Mouse (Mus musculus): ENCODE measurements around the gene Vmn1r88. TPM values are rescaled to one million over a fixed set of nuclear protein-coding genes. Genes with fewer than 3 reads are reported as not detected.
A peak's percentile ranks its signal among the peaks of the same experiment; 100 is the strongest.
"Not testable (repeated sequence)": the region's sequence is repeated elsewhere in the genome, so short reads cannot be mapped to it uniquely, and the experiment has no call there.

Gene Vmn1r88
- polyA plus RNA-seq (2015; fragmentation: Nextera tagmentation; extraction: Ambion mirVana) = not detected in 2 replicates

GRCm38 (mm10) chr7:13159268-13159667 lies at the start of gene Vmn1r88:
Vmn1r88 (plus strand) TSS chr7:13159568.
- no peak within 1 kb of the TSS for H3K4me2 ChIP-seq (replicated peaks; ENCODE audit: low read depth, low read length)
- no peaks in the 10 kb centered on the region for H3K4me1 ChIP-seq (ENCODE audit: insufficient read depth, low read length)
- ATAC-seq (ENCODE audit: low FRiP score, low TSS enrichment) = no peak
- H3K36me3 ChIP-seq (ENCODE audit: insufficient read depth, low read length) = no peaks in the 10 kb centered on the region
- H3K9ac ChIP-seq (replicated peaks; ENCODE audit: low read length) = no peak within 1 kb of the TSS
- H3K27ac ChIP-seq (ENCODE audit: low read length) = no peak within 1 kb of the TSS
- no peak within 1 kb of the TSS for H3K4me3 ChIP-seq (ENCODE audit: low read length)
- H3K9me3 ChIP-seq (ENCODE audit: low read length) = no peaks in the 10 kb centered on the region
- no peaks in the 10 kb centered on the region for H3K27me3 ChIP-seq (ENCODE audit: insufficient read depth, low read length)

GRCm38 (mm10) chr7:13119817-13120216 lies 39.6 kb upstream of the Vmn1r88 start, which contains the start of gene Vmn1r86:
Vmn1r86 (minus strand) TSS chr7:13119917.
- H3K36me3 ChIP-seq (ENCODE audit: insufficient read depth, low read length) = no peaks in the 10 kb centered on the region
- no peak within 1 kb of the TSS for H3K27ac ChIP-seq (ENCODE audit: low read length)
- no peak within 1 kb of the TSS for H3K4me2 ChIP-seq (replicated peaks; ENCODE audit: low read depth, low read length)
- no peaks in the 10 kb centered on the region for H3K9me3 ChIP-seq (ENCODE audit: low read length)
- no peaks in the 10 kb centered on the region for H3K4me1 ChIP-seq (ENCODE audit: insufficient read depth, low read length)
- no peak within 1 kb of the TSS for H3K9ac ChIP-seq (replicated peaks; ENCODE audit: low read length)
- no peaks in the 10 kb centered on the region for H3K27me3 ChIP-seq (ENCODE audit: insufficient read depth, low read length)
- no peak within 1 kb of the TSS for H3K4me3 ChIP-seq (ENCODE audit: low read length)
- no peak for ATAC-seq (ENCODE audit: low FRiP score, low TSS enrichment)

GRCm38 (mm10) chr7:13123554-13124153 lies 35.7 kb upstream of the Vmn1r88 start:
- not testable (repeated sequence) for H3K4me1 ChIP-seq (ENCODE audit: insufficient read depth, low read length); H3K27ac ChIP-seq (ENCODE audit: low read length); H3K9ac ChIP-seq (replicated peaks; ENCODE audit: low read length); H3K9me3 ChIP-seq (ENCODE audit: low read length); H3K36me3 ChIP-seq (ENCODE audit: insufficient read depth, low read length); H3K27me3 ChIP-seq (ENCODE audit: insufficient read depth, low read length)
- H3K4me2 ChIP-seq (replicated peaks; ENCODE audit: low read depth, low read length) = peak overlapping the region; percentile 43
- under 1% methylated on average over 15 of the region's 34 CpGs for WGBS
- peak overlapping the region; percentile 19 for H3K4me3 ChIP-seq (ENCODE audit: low read length)
- peak; percentile 95 for ATAC-seq (ENCODE audit: low FRiP score, low TSS enrichment)

- H3K27ac ChIP-seq (ENCODE audit: low read length) = no peak overlapping the region
- no peaks in the 10 kb centered on the region for H3K9me3 ChIP-seq (ENCODE audit: low read length)
- no peaks in the 10 kb centered on the region for H3K27me3 ChIP-seq (ENCODE audit: insufficient read depth, low read length)
- H3K9ac ChIP-seq (replicated peaks; ENCODE audit: low read length) = no peak overlapping the region
- no peak overlapping the region for H3K4me2 ChIP-seq (replicated peaks; ENCODE audit: low read depth, low read length)
- WGBS = 90% methylated on average over 2 of the region's 2 CpGs
- H3K36me3 ChIP-seq (ENCODE audit: insufficient read depth, low read length) = no peaks in the 10 kb centered on the region
- H3K4me1 ChIP-seq (ENCODE audit: insufficient read depth, low read length) = no peaks in the 10 kb centered on the region
- no peak for ATAC-seq (ENCODE audit: low FRiP score, low TSS enrichment)
- H3K4me3 ChIP-seq (ENCODE audit: low read length) = no peak overlapping the region
Measured at GRCm38 (mm10) chr7:13131856-13132255, 27.5 kb upstream of the Vmn1r88 start.

- no peaks in the 10 kb centered on the region for H3K4me1 ChIP-seq (ENCODE audit: insufficient read depth, low read length)
- no peak for ATAC-seq (ENCODE audit: low FRiP score, low TSS enrichment)
- H3K36me3 ChIP-seq (ENCODE audit: insufficient read depth, low read length) = no peaks in the 10 kb centered on the region
- no peak overlapping the region for H3K27ac ChIP-seq (ENCODE audit: low read length)
- no peaks in the 10 kb centered on the region for H3K9me3 ChIP-seq (ENCODE audit: low read length)
- no peaks in the 10 kb centered on the region for H3K27me3 ChIP-seq (ENCODE audit: insufficient read depth, low read length)
- H3K9ac ChIP-seq (replicated peaks; ENCODE audit: low read length) = no peak overlapping the region
- H3K4me3 ChIP-seq (ENCODE audit: low read length) = no peak overlapping the region
- H3K4me2 ChIP-seq (replicated peaks; ENCODE audit: low read depth, low read length) = no peak overlapping the region
Measured at GRCm38 (mm10) chr7:13137340-13137739, 22.0 kb upstream of the Vmn1r88 start.

- no peaks in the 10 kb centered on the region for H3K36me3 ChIP-seq (ENCODE audit: insufficient read depth, low read length)
- H3K4me3 ChIP-seq (ENCODE audit: low read length) = no peak within 1 kb of the TSS
- no peak within 1 kb of the TSS for H3K9ac ChIP-seq (replicated peaks; ENCODE audit: low read length)
- H3K4me1 ChIP-seq (ENCODE audit: insufficient read depth, low read length) = no peaks in the 10 kb centered on the region
- H3K27ac ChIP-seq (ENCODE audit: low read length) = no peak within 1 kb of the TSS
- no peak within 1 kb of the TSS for H3K4me2 ChIP-seq (replicated peaks; ENCODE audit: low read depth, low read length)
- H3K9me3 ChIP-seq (ENCODE audit: low read length) = no peaks in the 10 kb centered on the region
- 82% methylated on average over 1 of the region's 1 CpGs for WGBS
- H3K27me3 ChIP-seq (ENCODE audit: insufficient read depth, low read length) = no peaks in the 10 kb centered on the region
- ATAC-seq (ENCODE audit: low FRiP score, low TSS enrichment) = no peak
Measured at GRCm38 (mm10) chr7:13140057-13140456, 19.3 kb upstream of the Vmn1r88 start, which contains the start of gene Vmn1r87. Vmn1r87 (minus strand) TSS chr7:13140157.

- H3K4me3 ChIP-seq (ENCODE audit: low read length) = no peak within 1 kb of the TSS
- ATAC-seq (ENCODE audit: low FRiP score, low TSS enrichment) = no peak
- H3K4me2 ChIP-seq (replicated peaks; ENCODE audit: low read depth, low read length) = no peak within 1 kb of the TSS
- H3K9me3 ChIP-seq (ENCODE audit: low read length) = no peaks in the 10 kb centered on the region
- no peak within 1 kb of the TSS for H3K27ac ChIP-seq (ENCODE audit: low read length)
- H3K36me3 ChIP-seq (ENCODE audit: insufficient read depth, low read length) = no peaks in the 10 kb centered on the region
- no peaks in the 10 kb centered on the region for H3K27me3 ChIP-seq (ENCODE audit: insufficient read depth, low read length)
- H3K4me1 ChIP-seq (ENCODE audit: insufficient read depth, low read length) = no peaks in the 10 kb centered on the region
- H3K9ac ChIP-seq (replicated peaks; ENCODE audit: low read length) = no peak within 1 kb of the TSS
Measured at GRCm38 (mm10) chr7:13212720-13213119, 53.4 kb downstream of the Vmn1r88 start, which contains the start of gene Vmn1r89. Vmn1r89 (plus strand) TSS chr7:13213020.

Other genes with a start within 250 kb of the Vmn1r88 start
- 983 and 1,044 TPM in 2 replicates for gene Rps5, start 237.3 kb upstream of the Vmn1r88 start, polyA plus RNA-seq (2015; fragmentation: Nextera tagmentation; extraction: Ambion mirVana)
- 0.46 and 0.60 TPM in 2 replicates for gene Rnf225, start 232.2 kb upstream of the Vmn1r88 start, polyA plus RNA-seq (2015; fragmentation: Nextera tagmentation; extraction: Ambion mirVana)
- 10.4 and 12.1 TPM in 2 replicates for gene Zfp324, start 193.7 kb upstream of the Vmn1r88 start, polyA plus RNA-seq (2015; fragmentation: Nextera tagmentation; extraction: Ambion mirVana)
- gene Zfp446, start 181.7 kb upstream of the Vmn1r88 start, polyA plus RNA-seq (2015; fragmentation: Nextera tagmentation; extraction: Ambion mirVana) = 12.4 and 14.4 TPM in 2 replicates
- 0.11 and 0.40 TPM in 2 replicates for gene Slc27a5, start 161.4 kb upstream of the Vmn1r88 start, polyA plus RNA-seq (2015; fragmentation: Nextera tagmentation; extraction: Ambion mirVana)
- gene Trim28, start 160.5 kb upstream of the Vmn1r88 start, polyA plus RNA-seq (2015; fragmentation: Nextera tagmentation; extraction: Ambion mirVana) = 245 TPM in 2 replicates
- 28.3 and 29.2 TPM in 2 replicates for gene Zbtb45, start 149.5 kb upstream of the Vmn1r88 start, polyA plus RNA-seq (2015; fragmentation: Nextera tagmentation; extraction: Ambion mirVana)
- gene Chmp2a, start 124.8 kb upstream of the Vmn1r88 start, polyA plus RNA-seq (2015; fragmentation: Nextera tagmentation; extraction: Ambion mirVana) = 159 and 162 TPM in 2 replicates
- gene Ube2m, start 121.3 kb upstream of the Vmn1r88 start, polyA plus RNA-seq (2015; fragmentation: Nextera tagmentation; extraction: Ambion mirVana) = 30.4 and 54.9 TPM in 2 replicates
- 3.8 and 5.1 TPM in 2 replicates for gene Mzf1, start 104.8 kb upstream of the Vmn1r88 start, polyA plus RNA-seq (2015; fragmentation: Nextera tagmentation; extraction: Ambion mirVana)
- gene Vmn1r85, start 64.4 kb upstream of the Vmn1r88 start, polyA plus RNA-seq (2015; fragmentation: Nextera tagmentation; extraction: Ambion mirVana) = not detected in 2 replicates
- gene Vmn1r86, start 39.7 kb upstream of the Vmn1r88 start, polyA plus RNA-seq (2015; fragmentation: Nextera tagmentation; extraction: Ambion mirVana) = not detected in 2 replicates
- gene Vmn1r87, start 19.4 kb upstream of the Vmn1r88 start, polyA plus RNA-seq (2015; fragmentation: Nextera tagmentation; extraction: Ambion mirVana) = not detected in 2 replicates
- not detected in 2 replicates for gene Vmn1r89, start 53.5 kb downstream of the Vmn1r88 start, polyA plus RNA-seq (2015; fragmentation: Nextera tagmentation; extraction: Ambion mirVana)
- gene Lig1, start 117.7 kb downstream of the Vmn1r88 start, polyA plus RNA-seq (2015; fragmentation: Nextera tagmentation; extraction: Ambion mirVana) = 89.1 and 98.3 TPM in 2 replicates
- 10.2 and 11.0 TPM in 2 replicates for gene Zswim9, start 119.2 kb downstream of the Vmn1r88 start, polyA plus RNA-seq (2015; fragmentation: Nextera tagmentation; extraction: Ambion mirVana)
- 1.1 and 1.2 TPM in 2 replicates for gene Pla2g4c, start 165.1 kb downstream of the Vmn1r88 start, polyA plus RNA-seq (2015; fragmentation: Nextera tagmentation; extraction: Ambion mirVana)
- not detected in 2 replicates for gene Cabp5, start 238.6 kb downstream of the Vmn1r88 start, polyA plus RNA-seq (2015; fragmentation: Nextera tagmentation; extraction: Ambion mirVana)